Mouse (Mus musculus): ENCODE data around the gene Tcl1b5. TPM values are rescaled to one million over a fixed set of nuclear protein-coding genes. Genes with fewer than 3 reads are reported as not detected.
"Not testable (repeated sequence)": the region's sequence is repeated elsewhere in the genome, so short reads cannot be mapped to it uniquely, and the experiment has no call there.

Tcl1b5 gene
- not detected in 2 replicates for polyA plus RNA-seq (2015; fragmentation: Nextera tagmentation; extraction: Ambion mirVana)

- not testable (repeated sequence) for H3K4me3 ChIP-seq; H3K4me1 ChIP-seq (replicated peaks); H3K36me3 ChIP-seq; H3K27me3 ChIP-seq; H3K9ac ChIP-seq; ATAC-seq (replicated peaks; ENCODE audit: insufficient number of reproducible peaks, insufficient read depth, low FRiP score, low read depth); H3K9me3 ChIP-seq (replicated peaks); H3K4me2 ChIP-seq; H3K27ac ChIP-seq
- WGBS, result 45% methylated on average over 3 of the region's 3 CpGs
Measured at GRCm38 (mm10) chr12:105176044-105176443, at the start of gene Tcl1b5. Gene Tcl1b5 (plus strand): TSS chr12:105176344.

- H3K36me3 ChIP-seq, result no peaks in the 10 kb centered on the region
Measured at GRCm38 (mm10) chr12:105126516-105126915, 49.6 kb upstream of the Tcl1b5 start.

DNA sequence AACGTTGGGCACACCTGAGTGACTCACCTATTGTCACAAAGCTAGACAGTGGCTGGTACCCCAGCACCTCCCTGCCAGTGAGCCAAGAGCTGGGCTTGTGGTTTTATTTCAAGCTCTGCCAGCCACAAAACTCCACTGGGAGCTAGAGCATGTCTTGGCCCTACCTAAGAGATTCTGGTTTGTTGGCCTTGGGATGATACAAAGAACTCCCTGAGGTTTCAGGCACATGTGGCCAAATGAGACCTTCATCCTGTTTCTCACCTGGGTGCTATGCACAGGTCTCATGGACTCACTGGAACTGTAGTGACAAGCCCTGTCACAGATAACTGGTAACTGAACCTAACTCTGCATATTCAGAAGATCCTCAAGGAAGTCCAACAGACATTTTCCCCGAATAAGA, 48.5 kb upstream of the Tcl1b5 start:
- H3K9ac ChIP-seq, result no peak overlapping the region
- H3K4me1 ChIP-seq (replicated peaks), result no peaks in the 10 kb centered on the region
- no peak overlapping the region for H3K4me2 ChIP-seq
- H3K4me3 ChIP-seq, result no peak overlapping the region
- H3K27me3 ChIP-seq, result no peaks in the 10 kb centered on the region
- no peaks in the 10 kb centered on the region for H3K36me3 ChIP-seq
- no peak for ATAC-seq (replicated peaks; ENCODE audit: insufficient number of reproducible peaks, insufficient read depth, low FRiP score, low read depth)
- 78% methylated on average over 2 of the region's 2 CpGs for WGBS
- H3K27ac ChIP-seq, result no peak overlapping the region
- no peaks in the 10 kb centered on the region for H3K9me3 ChIP-seq (replicated peaks)

More at GRCm38 (mm10) chr12:105126516-105126915, 49.6 kb upstream of the Tcl1b5 start:
- WGBS, result 65% methylated on average over 4 of the region's 4 CpGs
- Histone ChIP-seq H3K4me1 (replicated peaks) (no peaks in the 10 kb centered on the region), H3K27me3 (no peaks in the 10 kb centered on the region), H3K4me2 (no peak overlapping the region), H3K27ac (no peak overlapping the region), H3K9ac (no peak overlapping the region), H3K9me3 (replicated peaks) (no peaks in the 10 kb centered on the region), H3K4me3 (no peak overlapping the region)
- ATAC-seq (replicated peaks; ENCODE audit: insufficient number of reproducible peaks, insufficient read depth, low FRiP score, low read depth), result no peak

GRCm38 (mm10) chr12:105129494-105130205, 46.5 kb upstream of the Tcl1b5 start:
- not testable (repeated sequence) for ATAC-seq (replicated peaks; ENCODE audit: insufficient number of reproducible peaks, insufficient read depth, low FRiP score, low read depth); H3K9me3 ChIP-seq (replicated peaks)

DNA sequence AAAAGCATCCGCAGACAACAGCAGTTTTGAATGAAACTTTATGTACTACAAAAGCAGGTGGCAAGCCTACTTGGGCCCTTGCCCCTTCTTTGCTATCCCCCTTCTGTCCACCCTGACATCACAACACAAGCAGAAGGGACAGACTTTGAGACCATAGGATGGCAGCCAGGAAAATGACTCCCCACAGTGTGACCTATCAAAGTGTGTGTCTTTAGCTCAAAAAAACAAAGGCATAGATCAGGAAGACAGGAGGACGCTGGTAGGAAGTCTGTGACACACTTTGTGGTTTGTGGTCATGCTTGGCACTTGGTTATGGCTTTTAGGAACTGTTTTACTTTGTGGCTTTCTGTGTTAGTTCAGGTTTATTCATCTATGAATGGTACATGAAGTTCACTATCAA, 42.0 kb upstream of the Tcl1b5 start:
- not testable (repeated sequence) for H3K27me3 ChIP-seq; H3K9ac ChIP-seq; H3K9me3 ChIP-seq (replicated peaks); H3K27ac ChIP-seq; H3K4me2 ChIP-seq; H3K4me3 ChIP-seq; ATAC-seq (replicated peaks; ENCODE audit: insufficient number of reproducible peaks, insufficient read depth, low FRiP score, low read depth); H3K36me3 ChIP-seq; H3K4me1 ChIP-seq (replicated peaks)
- 53% methylated on average over 2 of the region's 2 CpGs for WGBS

More at GRCm38 (mm10) chr12:105129494-105130205, 46.5 kb upstream of the Tcl1b5 start:
- H3K9ac ChIP-seq; H3K4me1 ChIP-seq (replicated peaks); H3K4me2 ChIP-seq; H3K27me3 ChIP-seq; H3K36me3 ChIP-seq; H3K27ac ChIP-seq; H3K4me3 ChIP-seq: not testable (repeated sequence)
- 50% methylated on average over 3 of the region's 3 CpGs for WGBS

DNA sequence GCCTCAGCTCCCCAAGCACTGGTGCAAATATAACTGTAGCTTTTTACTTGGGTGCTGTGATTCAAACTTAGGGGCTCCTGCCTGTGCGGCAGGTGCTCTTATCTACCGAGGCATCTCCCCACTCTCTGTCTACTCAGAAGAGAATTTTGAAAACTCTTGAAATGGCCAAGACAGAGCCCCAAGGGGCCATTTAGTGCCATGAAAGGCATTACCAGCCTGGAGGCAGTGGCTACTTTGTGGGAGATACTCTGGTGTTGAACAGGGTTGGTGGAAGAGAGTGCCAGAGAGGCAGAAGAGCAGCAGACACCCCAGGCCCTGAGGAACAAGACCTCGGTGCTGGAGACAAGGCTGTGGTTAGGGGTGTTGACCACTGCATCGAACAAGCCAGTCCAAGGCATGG, 41.3 kb upstream of the Tcl1b5 start:
- H3K36me3 ChIP-seq; H3K9me3 ChIP-seq (replicated peaks); H3K4me3 ChIP-seq; H3K9ac ChIP-seq; H3K4me2 ChIP-seq; ATAC-seq (replicated peaks; ENCODE audit: insufficient number of reproducible peaks, insufficient read depth, low FRiP score, low read depth); H3K27me3 ChIP-seq; H3K4me1 ChIP-seq (replicated peaks); H3K27ac ChIP-seq: not testable (repeated sequence)
- WGBS, result 62% methylated on average over 4 of the region's 4 CpGs

GRCm38 (mm10) chr12:105137729-105138128, 38.4 kb upstream of the Tcl1b5 start:
- not testable (repeated sequence) for H3K9me3 ChIP-seq (replicated peaks); H3K4me1 ChIP-seq (replicated peaks); H3K4me3 ChIP-seq; H3K36me3 ChIP-seq; H3K4me2 ChIP-seq; H3K9ac ChIP-seq; H3K27ac ChIP-seq; ATAC-seq (replicated peaks; ENCODE audit: insufficient number of reproducible peaks, insufficient read depth, low FRiP score, low read depth); H3K27me3 ChIP-seq
- 74% methylated on average over 1 of the region's 1 CpGs for WGBS

- H3K36me3 ChIP-seq, result no peaks in the 10 kb centered on the region
- no peak overlapping the region for H3K4me2 ChIP-seq
- H3K4me1 ChIP-seq (replicated peaks), result no peaks in the 10 kb centered on the region
- H3K27ac ChIP-seq, result no peak overlapping the region
- no peak for ATAC-seq (replicated peaks; ENCODE audit: insufficient number of reproducible peaks, insufficient read depth, low FRiP score, low read depth)
- no peak overlapping the region for H3K9ac ChIP-seq
- H3K27me3 ChIP-seq, result no peaks in the 10 kb centered on the region
- H3K9me3 ChIP-seq (replicated peaks), result no peaks in the 10 kb centered on the region
- WGBS, result 82% methylated on average over 3 of the region's 3 CpGs
- no peak overlapping the region for H3K4me3 ChIP-seq
Measured at GRCm38 (mm10) chr12:105143096-105143495, 33.0 kb upstream of the Tcl1b5 start.

DNA sequence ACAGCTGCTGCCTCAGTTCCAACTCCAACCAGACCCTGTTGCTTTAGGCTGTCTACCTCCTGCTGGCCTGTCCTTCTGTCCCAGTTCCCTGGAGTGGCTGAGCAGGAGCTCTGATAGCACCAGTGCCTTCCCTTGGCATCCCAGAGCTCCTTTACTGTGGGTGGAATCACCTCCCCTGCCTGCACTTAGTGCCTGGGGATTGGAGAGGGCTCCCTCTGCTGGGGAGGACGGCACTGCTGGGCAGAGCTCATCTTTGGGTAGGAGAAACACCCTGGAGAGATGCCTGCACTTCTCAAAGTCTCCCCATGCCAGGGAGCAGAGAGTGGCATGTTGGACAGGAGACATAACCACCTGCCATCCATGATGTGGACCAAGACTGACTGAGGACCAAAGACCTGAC, 31.2 kb upstream of the Tcl1b5 start:
- 27% methylated on average over 1 of the region's 1 CpGs for WGBS
- H3K27me3 ChIP-seq; H3K9me3 ChIP-seq (replicated peaks); H3K4me2 ChIP-seq; H3K4me3 ChIP-seq; H3K36me3 ChIP-seq; H3K9ac ChIP-seq; H3K27ac ChIP-seq; H3K4me1 ChIP-seq (replicated peaks); ATAC-seq (replicated peaks; ENCODE audit: insufficient number of reproducible peaks, insufficient read depth, low FRiP score, low read depth): not testable (repeated sequence)

DNA sequence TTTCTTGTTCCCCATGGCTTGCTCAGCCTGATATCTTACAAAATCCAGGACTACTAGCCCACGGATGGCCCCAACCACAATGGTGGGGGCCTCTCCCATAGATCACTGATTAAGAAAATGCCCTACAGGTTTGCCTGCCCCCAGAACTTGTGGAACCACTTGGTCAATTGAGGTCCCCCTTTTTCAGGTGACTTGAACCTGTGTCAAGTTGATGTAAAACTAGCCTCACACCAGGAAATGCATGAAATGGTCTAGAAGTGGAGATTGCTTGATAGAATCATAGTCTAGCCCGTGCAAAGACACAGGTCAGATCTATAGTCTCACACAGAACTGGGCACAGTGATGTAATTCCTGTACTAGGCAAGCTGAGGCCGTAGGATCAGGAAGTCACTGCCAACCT, 30.4 kb upstream of the Tcl1b5 start, which contains the start of gene Tcl1b2:
Gene Tcl1b2, plus strand, starts transcription at position 301 of the 400 bp plus-strand sequence.
- WGBS, result 56% methylated on average over 3 of the region's 3 CpGs
- H3K9me3 ChIP-seq (replicated peaks), result no peaks in the 10 kb centered on the region
- H3K4me1 ChIP-seq (replicated peaks), result no peaks in the 10 kb centered on the region
- H3K4me2 ChIP-seq, result no peak within 1 kb of the TSS
- H3K27ac ChIP-seq, result no peak within 1 kb of the TSS
- no peak within 1 kb of the TSS for H3K4me3 ChIP-seq
- H3K27me3 ChIP-seq, result no peaks in the 10 kb centered on the region
- no peak for ATAC-seq (replicated peaks; ENCODE audit: insufficient number of reproducible peaks, insufficient read depth, low FRiP score, low read depth)
- no peak within 1 kb of the TSS for H3K9ac ChIP-seq
- H3K36me3 ChIP-seq, result no peaks in the 10 kb centered on the region

DNA sequence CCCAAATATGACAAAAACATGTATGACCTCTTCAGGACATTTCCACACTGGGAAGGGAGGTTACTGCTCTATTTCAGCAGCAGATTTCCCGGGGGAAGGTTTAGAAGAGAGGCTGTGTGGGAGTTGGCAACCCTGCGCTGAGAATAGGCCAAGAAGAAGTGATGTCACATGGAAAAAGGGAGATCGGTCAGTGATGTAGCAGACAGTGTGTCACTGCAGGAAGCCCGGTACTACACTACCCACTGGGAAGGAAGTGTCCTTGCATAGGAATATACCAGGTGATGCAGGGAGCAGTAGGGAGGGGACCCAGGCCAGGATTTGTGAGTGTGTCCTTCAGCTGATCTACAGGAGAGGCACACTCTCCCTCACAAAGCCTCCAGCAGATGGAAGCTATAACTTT, 20.9 kb upstream of the Tcl1b5 start:
- H3K4me1 ChIP-seq (replicated peaks); H3K27ac ChIP-seq; H3K9ac ChIP-seq; H3K9me3 ChIP-seq (replicated peaks); ATAC-seq (replicated peaks; ENCODE audit: insufficient number of reproducible peaks, insufficient read depth, low FRiP score, low read depth); H3K27me3 ChIP-seq; H3K4me3 ChIP-seq; H3K4me2 ChIP-seq; H3K36me3 ChIP-seq: not testable (repeated sequence)
- whole genome bisulfite sequencing, result 48% methylated on average over 4 of the region's 4 CpGs

- Histone ChIP-seq H3K27me3 (no peaks in the 10 kb centered on the region), H3K9me3 (replicated peaks) (no peaks in the 10 kb centered on the region), H3K4me1 (replicated peaks) (no peaks in the 10 kb centered on the region), H3K4me2 (no peak overlapping the region), H3K4me3 (no peak overlapping the region), H3K9ac (no peak overlapping the region), H3K27ac (no peak overlapping the region), H3K36me3 (no peaks in the 10 kb centered on the region)
- ATAC-seq (replicated peaks; ENCODE audit: insufficient number of reproducible peaks, insufficient read depth, low FRiP score, low read depth), result no peak
- WGBS, result 73% methylated on average over 6 of the region's 6 CpGs
Measured at GRCm38 (mm10) chr12:105158842-105159241, 17.3 kb upstream of the Tcl1b5 start.

Data from heart, embryonic 15.5 days (tissue).